Mouse (Mus musculus) testis, adult 2 months (tissue): ENCODE results near the gene Atf6. TPM values are rescaled to one million over a fixed set of nuclear protein-coding genes. Genes with fewer than 3 reads are reported as not detected.

Experiments used
- H3K27ac ChIP-seq: fragments of 200-500 bp; 2 replicates; pipeline ENCODE4 v1.5.1; 2012; ENCODE audit warnings: low read depth, low read length; ENCODE audit not compliant: control insufficient read depth, insufficient read depth
- H3K27me3 ChIP-seq: fragments of 200-500 bp; 2 replicates; pipeline ENCODE4 v1.6.1; 2012; ENCODE audit warnings: mild to moderate bottlenecking, low read length, moderate library complexity; ENCODE audit not compliant: control insufficient read depth, insufficient read depth
- H3K36me3 ChIP-seq: fragments of 200-500 bp; 2 replicates; pipeline ENCODE4 v1.6.1; 2012; ENCODE audit warnings: mild to moderate bottlenecking, low read length; ENCODE audit not compliant: control insufficient read depth, insufficient read depth
- H3K4me1 ChIP-seq: fragments of 200-500 bp; 2 replicates; pipeline ENCODE4 v1.6.1; 2012; ENCODE audit warnings: low read length; ENCODE audit not compliant: control insufficient read depth, insufficient read depth
- H3K4me3 ChIP-seq: fragments of 200-500 bp; 2 replicates; pipeline ENCODE4 v1.5.1; 2012; ENCODE audit warnings: low read depth, mild to moderate bottlenecking, low read length, moderate library complexity, mixed read lengths; ENCODE audit not compliant: control insufficient read depth
- CTCF ChIP-seq: fragments of 200-500 bp; IDR thresholded peaks from 2 replicates; pipeline ENCODE4 v1.5.1; 2012; ENCODE audit warnings: low read depth, mild to moderate bottlenecking, inconsistent platforms, low read length, moderate library complexity; ENCODE audit not compliant: control insufficient read depth, insufficient read depth, insufficient replicate concordance
- POLR2A ChIP-seq: fragments of 200-500 bp; IDR thresholded peaks from 2 replicates; pipeline ENCODE4 v1.6.1; 2012; ENCODE audit warnings: low read depth, mild to moderate bottlenecking, inconsistent platforms, low read length, moderate library complexity; ENCODE audit not compliant: control insufficient read depth
- polyA plus RNA-seq: library from polyadenylated mRNA; depleted of rRNA; stranded (reverse); fragments of >200 nt; gene quantifications from 2 replicates; pipeline ENCODE4 v1.2.3, GENCODE M21; 2012

The Atf6 gene
- polyA plus RNA-seq, 1 experiment = 6.3 TPM

- H3K27ac ChIP-seq = no peak overlapping the region
- H3K4me3 ChIP-seq = no peak overlapping the region
- H3K36me3 ChIP-seq = peaks cover 7% of the 10 kb centered on the region
- H3K4me1 ChIP-seq = no peaks in the 10 kb centered on the region
- H3K27me3 ChIP-seq = no peaks in the 10 kb centered on the region
- TF ChIP-seq CTCF (no peak), POLR2A (no peak)
Measured at GRCm38 (mm10) chr1:170791001-170791400, 76.6 kb downstream of the Atf6 start.

- no peak overlapping the region for H3K4me3 ChIP-seq
- H3K4me1 ChIP-seq = no peaks in the 10 kb centered on the region
- H3K27ac ChIP-seq = no peak overlapping the region
- TF ChIP-seq POLR2A = no peak
- TF ChIP-seq CTCF = no peak
- H3K27me3 ChIP-seq = no peaks in the 10 kb centered on the region
- peaks cover 3% of the 10 kb centered on the region for H3K36me3 ChIP-seq
Measured at GRCm38 (mm10) chr1:170787643-170788042, 79.9 kb downstream of the Atf6 start.

GRCm38 (mm10) chr1:170786570-170787341 is 80.8 kb downstream of the Atf6 start:
- Histone ChIP-seq H3K4me1 (no peaks in the 10 kb centered on the region), H3K36me3 (peaks cover 3% of the 10 kb centered on the region), H3K27me3 (no peaks in the 10 kb centered on the region), H3K4me3 (no peak overlapping the region), H3K27ac (no peak overlapping the region)
- TF ChIP-seq POLR2A (no peak), CTCF (no peak)

- Histone ChIP-seq H3K4me1 (no peaks in the 10 kb centered on the region), H3K36me3 (no peaks in the 10 kb centered on the region; the same call in 1 of the 2 replicates), H3K27me3 (no peaks in the 10 kb centered on the region), H3K4me3 (no peak overlapping the region), H3K27ac (no peak overlapping the region)
- TF ChIP-seq POLR2A = no peak
- no peak for TF ChIP-seq CTCF
Measured at GRCm38 (mm10) chr1:170777688-170778087, 89.9 kb downstream of the Atf6 start.

DNA sequence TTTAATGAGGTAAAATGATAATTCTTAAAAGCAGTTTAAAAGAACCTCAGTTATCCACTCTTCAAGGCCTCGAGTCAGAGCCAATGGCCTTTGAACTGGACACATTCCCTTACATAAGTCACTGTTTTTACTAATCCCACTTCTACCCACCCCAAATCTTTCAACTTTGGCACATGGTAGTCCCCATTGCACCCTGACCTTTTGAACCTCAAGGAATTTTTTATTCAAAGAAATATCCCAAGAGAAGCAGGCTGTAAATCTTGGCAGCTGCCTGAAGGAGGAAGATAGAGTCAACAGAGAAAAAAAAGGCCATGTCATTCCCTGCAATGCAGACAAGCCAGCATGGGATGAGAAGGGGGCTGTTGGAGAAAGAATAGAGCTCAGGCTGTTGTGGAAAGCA is 93.1 kb downstream of the Atf6 start:
- no peak overlapping the region for H3K27ac ChIP-seq
- TF ChIP-seq POLR2A (no peak), CTCF (no peak)
- peaks cover 8% of the 10 kb centered on the region for H3K4me1 ChIP-seq
- no peak overlapping the region for H3K4me3 ChIP-seq
- H3K27me3 ChIP-seq = no peaks in the 10 kb centered on the region
- H3K36me3 ChIP-seq = no peaks in the 10 kb centered on the region; the same call in 1 of the 2 replicates

DNA sequence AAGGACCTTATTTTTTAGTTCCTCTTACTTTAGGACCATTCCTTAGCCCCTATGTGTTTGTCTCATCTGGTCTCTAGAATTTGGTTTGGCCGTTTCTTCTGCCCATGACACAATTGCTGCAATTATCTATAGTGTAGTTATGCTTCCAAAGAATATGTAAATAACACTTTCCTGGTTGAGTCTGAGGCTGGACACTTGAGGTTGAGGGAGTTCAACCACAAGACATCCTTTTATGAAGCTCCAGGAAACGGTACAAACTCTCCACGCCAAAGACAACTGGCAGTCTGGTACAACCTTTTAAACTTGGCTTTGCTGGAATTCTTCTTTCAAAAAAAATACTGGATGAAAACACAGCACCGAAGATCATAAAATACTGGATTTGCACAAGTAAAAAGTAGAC is 94.1 kb downstream of the Atf6 start:
- H3K4me3 ChIP-seq = no peak overlapping the region
- peaks cover 8% of the 10 kb centered on the region for H3K4me1 ChIP-seq
- H3K36me3 ChIP-seq = no peaks in the 10 kb centered on the region; the same call in 1 of the 2 replicates
- no peaks in the 10 kb centered on the region for H3K27me3 ChIP-seq
- no peak overlapping the region for H3K27ac ChIP-seq
- no peak for TF ChIP-seq POLR2A
- TF ChIP-seq CTCF = no peak

DNA sequence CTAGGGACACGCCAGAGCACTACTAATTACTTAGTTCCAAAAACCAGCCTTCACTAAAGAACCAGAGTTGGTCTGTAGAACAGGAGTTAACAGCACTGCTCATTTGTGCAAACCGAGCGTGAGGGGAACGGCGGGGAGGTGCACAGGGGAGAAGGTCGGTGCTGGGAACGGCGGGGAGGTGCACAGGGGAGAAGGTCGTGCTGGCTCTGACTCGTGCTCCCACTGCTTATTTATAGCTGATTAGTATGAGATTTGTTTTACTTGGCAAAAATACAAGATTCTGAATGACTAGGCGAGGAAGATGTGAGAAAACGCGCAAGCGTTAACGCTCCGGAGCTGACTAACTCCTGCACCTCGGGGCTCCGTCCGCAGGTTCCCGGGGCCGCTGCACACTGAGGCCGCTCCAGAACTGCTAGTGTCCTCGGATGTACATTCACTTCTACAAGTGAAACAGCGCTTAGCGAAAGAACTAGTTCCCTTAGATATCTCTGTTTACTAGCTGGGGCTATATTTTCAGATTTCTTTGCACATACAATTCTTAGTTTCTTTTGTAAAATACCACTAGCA is 96.1 kb downstream of the Atf6 start:
- peak overlapping the region; percentile 40 for H3K4me3 ChIP-seq
- TF ChIP-seq CTCF = no peak
- no peak for TF ChIP-seq POLR2A

GRCm38 (mm10) chr1:170770691-170771090 is 96.9 kb downstream of the Atf6 start:
- Histone ChIP-seq H3K27me3 (no peaks in the 10 kb centered on the region), H3K36me3 (no peaks in the 10 kb centered on the region; the same call in 1 of the 2 replicates), H3K27ac (no peak overlapping the region), H3K4me1 (peaks cover 8% of the 10 kb centered on the region), H3K4me3 (no peak overlapping the region)
- no peak for TF ChIP-seq POLR2A
- TF ChIP-seq CTCF = no peak

More for the DNA sequence above, 96.1 kb downstream of the Atf6 start:
- H3K36me3 ChIP-seq = no peaks in the 10 kb centered on the region; the same call in 1 of the 2 replicates
- H3K27ac ChIP-seq = no peak overlapping the region
- H3K4me1 ChIP-seq = peaks cover 8% of the 10 kb centered on the region
- H3K27me3 ChIP-seq = no peaks in the 10 kb centered on the region
